18 mouse cellular contexts compared by ENCODE assay signal in genomic region chr1:73972726-73973125, GRCm38 (mm10).
DNase-seq lines count a peak whose midpoint lies in the region; ATAC-seq lines count a peak whose summit lies in the region.
"Had no signal": no experiment of that assay in that cellular context is flagged by ENCODE, and none has a peak within 500 bp of the region (broad histone marks: within the 10 kb centered on the region; RNA-seq: fewer than 3 reads in every experiment).

No protein-coding gene starts in this region.

- peak; percentile 24; the same call in 1 of the 2 replicates for ATAC-seq in kidney, embryonic 15.5 days (replicated peaks; ENCODE audit: low FRiP score)
- ATAC-seq in intestine, embryonic 16.5 days: peak; percentile 37
- no peak for ATAC-seq in liver, embryonic 12.5 days
- ATAC-seq: liver, postnatal 0 days had no signal

- WGBS in heart, embryonic 10.5 days: 36% methylated on average over 5 of the region's 5 CpGs
- 41% methylated on average over 5 of the region's 5 CpGs for WGBS in kidney, embryonic 15.5 days
- 34% methylated on average over 5 of the region's 5 CpGs for WGBS in intestine, embryonic 16.5 days
- WGBS in liver, embryonic 12.5 days (ENCODE audit: insufficient replicate concordance): 50% methylated on average over 5 of the region's 5 CpGs

- intact Hi-C loops in heart, postnatal 10 days (cut with DNase I): no loop called here

- H3K4me2 ChIP-seq in kidney, embryonic 15.5 days: no peak overlapping the region
- no peak overlapping the region for H3K4me2 ChIP-seq in intestine, embryonic 16.5 days (ENCODE audit: low read depth, low read length)
- H3K4me2 ChIP-seq in liver, embryonic 12.5 days: no peak overlapping the region
- H3K4me2 ChIP-seq: embryonic facial prominence, embryonic 13.5 days; limb, embryonic 15.5 days; midbrain, embryonic 12.5 days had no signal

- no peak overlapping the region for H3K4me3 ChIP-seq in heart, embryonic 10.5 days
- no peak overlapping the region for H3K4me3 ChIP-seq in kidney, embryonic 15.5 days (replicated peaks)
- no peak overlapping the region for H3K4me3 ChIP-seq in intestine, embryonic 16.5 days (ENCODE audit: low read length)
- no peak overlapping the region for H3K4me3 ChIP-seq in liver, embryonic 12.5 days
- H3K4me3 ChIP-seq: embryonic facial prominence, embryonic 13.5 days; limb, embryonic 15.5 days; midbrain, embryonic 12.5 days had no signal

- no peaks in the 10 kb centered on the region for H3K9me3 ChIP-seq in heart, embryonic 10.5 days
- H3K9me3 ChIP-seq in kidney, embryonic 15.5 days (replicated peaks): no peaks in the 10 kb centered on the region
- H3K9me3 ChIP-seq in intestine, embryonic 16.5 days (ENCODE audit: control insufficient read depth, low read length): no peaks in the 10 kb centered on the region
- H3K9me3 ChIP-seq in liver, embryonic 12.5 days (replicated peaks): no peaks in the 10 kb centered on the region
- H3K9me3 ChIP-seq: embryonic facial prominence, embryonic 13.5 days; limb, embryonic 15.5 days; midbrain, embryonic 12.5 days had no signal

- no peaks in the 10 kb centered on the region for H3K27me3 ChIP-seq in heart, embryonic 10.5 days (ENCODE audit: insufficient read depth, poor library complexity, severe bottlenecking)
- no peaks in the 10 kb centered on the region for H3K27me3 ChIP-seq in kidney, embryonic 15.5 days
- no peaks in the 10 kb centered on the region for H3K27me3 ChIP-seq in intestine, embryonic 16.5 days (replicated peaks; ENCODE audit: control insufficient read depth, insufficient read depth, low read length)
- H3K27me3 ChIP-seq in liver, embryonic 12.5 days (replicated peaks): peaks cover 10% of the 10 kb centered on the region; the same call in 1 of the 2 replicates
- H3K27me3 ChIP-seq: embryonic facial prominence, embryonic 13.5 days; limb, embryonic 15.5 days had no signal

- peaks cover 36% of the 10 kb centered on the region for H3K36me3 ChIP-seq in heart, embryonic 10.5 days
- H3K36me3 ChIP-seq in kidney, embryonic 15.5 days: peaks cover 50% of the 10 kb centered on the region
- peaks cover 3% of the 10 kb centered on the region; the same call in 1 of the 2 replicates for H3K36me3 ChIP-seq in intestine, embryonic 16.5 days (ENCODE audit: control insufficient read depth, insufficient read depth, low read length)
- peaks cover 29% of the 10 kb centered on the region for H3K36me3 ChIP-seq in liver, embryonic 12.5 days
- H3K36me3 ChIP-seq: midbrain, embryonic 12.5 days had no signal

- peak overlapping the region; percentile 78 for H3K27ac ChIP-seq in heart, embryonic 10.5 days
- H3K27ac ChIP-seq in kidney, embryonic 15.5 days: peak overlapping the region; percentile 54
- H3K27ac ChIP-seq in intestine, embryonic 16.5 days (ENCODE audit: low read length): 0 out of 2 replicates have a peak overlapping the region, but pooled peaks have one; percentile 7
- no peak overlapping the region for H3K27ac ChIP-seq in liver, embryonic 12.5 days
- H3K27ac ChIP-seq: embryonic facial prominence, embryonic 13.5 days; limb, embryonic 15.5 days; macrophage; midbrain, embryonic 12.5 days had no signal

- no peak for DNase-seq in heart, embryonic 10.5 days (ENCODE audit: low spot score)
- no peak for DNase-seq in heart, postnatal 10 days
- DNase-seq in kidney, adult 11 months: no peak
- DNase-seq in yolk sac, embryonic 10.5 days (ENCODE audit: low spot score): peak; percentile 67
- DNase-seq: adrenal gland, postnatal 36 days; cerebellum, adult 8-10 months; gastrocnemius, postnatal 14 days; kidney, postnatal 36 days; layer of hippocampus, adult 9-11 months; liver, postnatal 0 days; thymus, postnatal 4 days had no signal

- H3K4me1 ChIP-seq in heart, embryonic 10.5 days: peaks cover 86% of the 10 kb centered on the region
- H3K4me1 ChIP-seq in kidney, embryonic 15.5 days: peaks cover 56% of the 10 kb centered on the region
- peaks cover 35% of the 10 kb centered on the region for H3K4me1 ChIP-seq in intestine, embryonic 16.5 days (ENCODE audit: control insufficient read depth, insufficient read depth, low read length)
- H3K4me1 ChIP-seq in liver, embryonic 12.5 days: peaks cover 5% of the 10 kb centered on the region; the same call in 1 of the 2 replicates

- H3K9ac ChIP-seq in kidney, embryonic 15.5 days: no peak overlapping the region
- H3K9ac ChIP-seq in intestine, embryonic 16.5 days (ENCODE audit: low read depth, low read length): no peak overlapping the region
- no peak overlapping the region for H3K9ac ChIP-seq in liver, embryonic 12.5 days
- H3K9ac ChIP-seq: embryonic facial prominence, embryonic 13.5 days; limb, embryonic 15.5 days; liver, postnatal 0 days; midbrain, embryonic 12.5 days had no signal
